Mouse (Mus musculus) cortical plate, adult 2 months (tissue): ENCODE results near the gene Fmnl2.
A peak's percentile ranks its signal among the peaks of the same experiment; 100 is the strongest.

Source experiments
- CTCF ChIP-seq: fragments of 200-500 bp; IDR thresholded peaks from 2 replicates; pipeline ENCODE4 v1.5.1; 2011; ENCODE audit warnings: mild to moderate bottlenecking, control low read depth, low read length; ENCODE audit not compliant: insufficient read depth; ENCODE audit errors: extremely low read depth
- POLR2A ChIP-seq: fragments of 200-500 bp; IDR thresholded peaks from 2 replicates; pipeline ENCODE4 v1.6.1; 2011; ENCODE audit warnings: mild to moderate bottlenecking, low read length, control low read depth; ENCODE audit not compliant: insufficient read depth; ENCODE audit errors: extremely low read depth

DNA sequence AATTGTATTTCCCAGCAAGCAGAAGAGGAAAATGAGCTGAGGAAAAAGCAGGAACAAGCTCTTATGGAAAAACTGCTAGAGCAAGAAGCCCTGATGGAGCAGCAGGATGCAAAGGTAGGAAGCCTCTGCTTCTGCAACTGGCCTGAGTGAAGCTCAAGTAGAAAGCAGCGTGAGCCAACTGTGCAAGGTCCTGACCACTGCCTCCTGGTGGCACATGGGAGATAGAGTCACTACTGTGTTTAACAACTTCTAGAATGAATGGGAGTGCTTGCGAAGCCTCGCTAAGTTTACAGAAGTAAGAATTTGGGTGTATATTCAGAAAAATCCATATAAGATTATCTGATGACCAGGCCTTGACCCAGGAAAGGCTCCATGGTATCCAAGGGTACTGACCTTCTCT lies 268.3 kb downstream of the Fmnl2 start:
- 0 out of 2 replicates have a peak, but pooled peaks have one; percentile 23 for TF ChIP-seq CTCF
- no peak for TF ChIP-seq POLR2A
